Mouse (Mus musculus) mesoderm, embryonic 11.5 days (tissue): ENCODE results near the gene Ltbp4.

Experiments
- DNase-seq: peaks from one replicate; pipeline ENCODE4 v3.0.0-alpha.2; 2012; ENCODE audit warnings: low read depth, low spot score

Gene Ltbp4

DNA sequence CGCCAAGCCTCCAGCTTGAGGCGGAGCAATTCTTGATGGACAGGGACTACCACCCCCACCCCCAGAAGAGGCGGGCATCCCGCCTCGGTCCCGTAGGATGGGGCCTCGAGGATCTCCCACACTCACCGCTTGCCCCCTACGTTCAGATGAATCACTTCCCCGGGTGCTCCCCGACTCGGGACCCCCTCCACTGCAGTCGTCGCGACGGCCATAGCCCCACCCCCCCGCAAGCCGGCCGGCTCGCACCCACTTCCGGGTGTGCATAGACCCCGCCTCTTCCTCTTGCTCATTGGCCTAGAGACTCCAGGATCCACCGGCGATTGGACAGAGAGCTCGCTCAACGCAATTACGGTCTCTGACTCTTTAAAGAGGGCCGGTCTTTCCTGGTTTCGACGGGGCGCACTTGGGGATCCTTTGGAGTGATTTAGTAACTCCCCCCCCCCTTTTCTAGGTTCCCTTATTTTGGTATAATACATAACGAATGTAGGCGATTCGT lies 18.3 kb upstream of the Ltbp4 start, which contains the start of gene Shkbp1:
Shkbp1 (minus strand) TSS at position 275 of the 496 bp plus-strand sequence.
- DNase-seq = peak; percentile 92

GRCm38 (mm10) chr7:27355261-27355660 lies 17.8 kb upstream of the Ltbp4 start:
- DNase-seq = no peak

DNA sequence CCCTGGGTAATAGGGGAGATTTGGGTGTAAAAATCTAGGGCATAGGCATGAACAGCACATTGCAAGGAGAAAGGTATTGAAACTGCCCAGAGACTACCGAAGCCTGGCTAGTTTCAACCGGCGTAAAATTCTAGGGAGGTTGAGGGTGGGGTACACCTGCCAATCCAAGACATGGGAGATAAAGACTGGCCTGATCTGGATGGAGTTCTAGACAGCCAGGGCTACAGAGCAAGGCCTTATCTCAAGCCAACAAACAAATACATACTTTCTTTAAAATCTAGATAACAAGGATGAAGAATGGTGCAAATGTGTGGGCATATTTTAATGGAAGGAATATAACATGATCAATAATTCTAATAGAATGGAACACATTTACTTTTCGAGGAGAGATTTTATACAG lies 17.3 kb upstream of the Ltbp4 start:
- DNase-seq = no peak

DNA sequence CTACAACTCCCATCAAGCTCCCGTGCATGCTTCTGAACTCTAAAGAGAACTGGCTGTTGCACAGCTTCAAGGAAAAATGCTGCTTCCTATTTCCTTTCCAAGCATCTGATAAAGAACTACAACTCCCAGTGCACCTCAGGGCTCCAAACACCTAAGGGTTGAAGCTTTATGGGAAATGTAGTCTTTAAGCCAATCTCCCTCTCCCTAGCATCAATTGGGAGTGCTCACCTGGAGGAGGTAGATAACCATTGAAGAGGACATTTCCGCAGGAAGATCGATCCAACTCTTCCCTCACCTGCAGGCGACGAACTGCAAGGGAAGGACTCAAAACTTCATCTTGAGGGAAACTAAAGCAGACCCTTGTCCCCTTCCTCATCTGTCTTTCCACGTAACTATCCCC lies 16.7 kb upstream of the Ltbp4 start:
- no peak for DNase-seq

DNA sequence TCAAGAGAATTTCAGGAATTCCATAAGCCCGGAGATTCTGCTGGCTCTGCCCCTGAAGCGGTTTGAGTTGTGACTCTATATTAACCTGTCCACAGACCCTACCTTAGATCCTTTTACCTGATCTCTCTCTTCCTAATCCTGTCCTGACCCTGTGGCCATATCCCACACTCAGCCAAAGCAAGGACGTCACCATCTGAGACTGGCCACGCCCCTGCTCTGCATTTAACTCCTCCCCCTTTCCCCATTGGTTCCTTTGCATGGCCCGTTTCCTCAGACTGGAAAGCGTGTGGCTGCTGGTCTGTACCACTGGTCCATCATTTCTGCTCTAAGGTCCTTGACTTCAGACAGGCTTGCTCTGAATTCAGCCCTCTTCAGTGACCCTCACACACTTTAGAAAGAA lies 8.0 kb upstream of the Ltbp4 start:
- DNase-seq = no peak

DNA sequence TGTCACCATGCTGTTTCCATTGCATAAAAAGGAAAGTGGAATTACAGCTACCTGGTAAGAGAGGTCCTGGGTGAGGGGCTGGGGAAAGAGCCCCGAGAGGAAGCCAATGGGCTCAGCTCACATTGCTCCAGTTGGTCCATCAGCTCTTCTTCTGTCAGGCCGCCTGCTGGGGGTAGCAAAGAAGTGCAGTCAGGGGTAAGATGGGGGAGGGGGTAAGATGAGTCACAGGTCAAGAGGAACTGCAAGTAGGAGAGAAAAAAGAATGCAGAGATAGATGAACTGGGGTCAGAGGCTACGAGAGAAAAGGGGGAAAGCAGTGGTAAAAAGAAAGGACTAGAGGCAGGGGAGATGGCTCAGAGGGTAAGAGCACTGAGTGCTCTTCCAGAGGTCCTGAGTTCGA lies 5.1 kb upstream of the Ltbp4 start:
- DNase-seq = no peak

- DNase-seq = no peak
These were observed 2.0 kb upstream of the Ltbp4 start for GRCm38 (mm10) chr7:27339519-27339918.

- DNase-seq = no peak
These were observed 1.6 kb upstream of the Ltbp4 start for GRCm38 (mm10) chr7:27339114-27339513.

- DNase-seq = peak; percentile 93
These were observed 1.3 kb downstream of the Ltbp4 start for GRCm38 (mm10) chr7:27335928-27336823.

GRCm38 (mm10) chr7:27335011-27335720 lies 2.3 kb downstream of the Ltbp4 start:
- DNase-seq = no peak

GRCm38 (mm10) chr7:27334405-27334911 lies 3.0 kb downstream of the Ltbp4 start:
- DNase-seq = no peak

DNA sequence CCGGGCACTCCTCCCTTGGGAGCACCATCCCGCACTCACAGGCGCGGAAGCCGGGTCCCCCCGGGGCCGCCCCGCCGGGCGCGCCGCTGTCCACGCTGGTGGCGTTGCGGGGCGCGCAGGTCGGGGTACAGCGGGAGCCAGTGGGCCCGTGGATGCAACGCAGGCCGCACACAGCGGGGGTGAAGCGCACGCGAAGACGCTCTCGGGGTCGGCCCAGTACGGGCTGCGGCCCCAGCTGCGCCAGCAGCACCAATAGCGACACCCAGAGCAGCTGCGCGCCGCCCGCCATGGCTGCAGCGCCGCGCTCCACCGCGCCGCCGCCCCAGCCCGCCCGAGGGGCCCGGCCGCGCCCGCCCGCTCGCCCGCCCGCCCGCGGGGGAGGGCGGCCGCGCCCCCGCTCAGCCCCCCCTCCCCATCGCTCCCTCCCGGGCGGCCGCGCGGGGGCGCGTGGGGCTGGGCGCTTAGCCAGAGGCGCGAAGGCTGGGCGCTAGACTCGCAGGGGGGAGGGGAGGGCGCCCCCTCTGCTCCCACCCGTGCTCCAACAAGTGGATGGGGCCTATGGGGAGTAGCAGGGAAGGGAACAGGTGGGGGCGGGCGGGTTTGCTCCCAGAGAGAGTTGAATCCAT lies 4.1 kb downstream of the Ltbp4 start:
- DNase-seq = no peak

DNA sequence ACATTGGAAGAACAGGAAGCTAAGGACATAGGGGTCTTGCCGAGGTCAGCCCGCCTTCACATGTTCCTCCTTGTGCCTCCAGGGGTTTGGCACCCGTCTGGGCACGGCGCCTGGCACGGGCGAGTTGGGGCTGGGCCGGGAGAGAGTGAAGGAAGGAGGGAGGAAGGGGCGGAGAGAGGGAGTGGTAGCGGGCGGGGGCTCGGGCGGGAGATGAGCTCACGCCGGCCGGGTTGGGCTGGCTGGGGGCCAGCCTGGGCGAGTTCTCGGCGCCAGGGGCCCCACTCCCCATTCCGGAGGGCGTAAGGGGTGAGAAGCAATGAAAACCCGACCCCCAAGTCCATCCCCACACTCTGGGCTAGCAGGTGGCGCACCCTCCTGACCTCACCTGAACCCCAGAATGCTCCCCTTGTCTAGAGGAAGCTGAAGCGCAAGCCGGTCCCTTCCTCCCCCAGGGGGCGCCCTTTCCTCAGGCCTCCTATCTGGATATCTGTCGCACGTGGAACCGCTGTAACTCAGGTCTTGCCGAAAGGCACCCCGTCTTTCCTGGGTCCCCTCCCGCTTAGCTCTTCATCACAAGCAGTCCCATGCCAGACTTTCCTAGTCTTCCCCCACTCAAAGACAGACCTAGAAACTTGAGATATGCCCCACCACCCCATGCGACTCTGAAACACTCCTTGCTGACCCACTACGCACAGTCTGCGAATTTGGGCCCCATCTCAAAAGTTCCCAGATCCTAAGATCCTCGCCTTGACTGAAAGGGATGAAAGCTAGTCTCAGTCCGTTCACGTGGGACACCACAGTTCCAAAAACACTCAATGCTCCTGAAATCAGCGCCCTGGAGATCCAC lies 4.9 kb downstream of the Ltbp4 start:
- peak; percentile 81 for DNase-seq

DNA sequence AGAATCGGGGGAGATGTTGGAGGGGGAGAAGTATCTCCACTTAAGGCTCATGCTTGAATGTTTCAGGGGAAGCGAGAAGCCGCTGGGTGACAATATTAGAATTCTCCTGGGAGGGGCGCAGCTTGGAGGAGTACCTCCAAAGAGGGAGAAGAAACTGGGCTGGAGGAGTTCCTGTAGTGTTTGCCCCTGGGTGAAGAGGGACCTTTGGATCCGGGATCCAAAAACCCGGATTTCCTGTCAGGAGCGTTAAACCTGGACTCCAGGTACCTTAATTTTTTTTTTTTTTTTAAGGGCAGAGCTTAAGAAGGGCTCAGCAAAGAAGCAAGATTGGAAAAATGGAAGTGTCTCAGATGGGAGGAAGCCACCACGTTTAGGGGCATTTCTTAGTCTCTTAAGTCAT lies 5.6 kb downstream of the Ltbp4 start:
- no peak for DNase-seq

- no peak for DNase-seq
These were observed 6.0 kb downstream of the Ltbp4 start for GRCm38 (mm10) chr7:27331541-27331851.

DNA sequence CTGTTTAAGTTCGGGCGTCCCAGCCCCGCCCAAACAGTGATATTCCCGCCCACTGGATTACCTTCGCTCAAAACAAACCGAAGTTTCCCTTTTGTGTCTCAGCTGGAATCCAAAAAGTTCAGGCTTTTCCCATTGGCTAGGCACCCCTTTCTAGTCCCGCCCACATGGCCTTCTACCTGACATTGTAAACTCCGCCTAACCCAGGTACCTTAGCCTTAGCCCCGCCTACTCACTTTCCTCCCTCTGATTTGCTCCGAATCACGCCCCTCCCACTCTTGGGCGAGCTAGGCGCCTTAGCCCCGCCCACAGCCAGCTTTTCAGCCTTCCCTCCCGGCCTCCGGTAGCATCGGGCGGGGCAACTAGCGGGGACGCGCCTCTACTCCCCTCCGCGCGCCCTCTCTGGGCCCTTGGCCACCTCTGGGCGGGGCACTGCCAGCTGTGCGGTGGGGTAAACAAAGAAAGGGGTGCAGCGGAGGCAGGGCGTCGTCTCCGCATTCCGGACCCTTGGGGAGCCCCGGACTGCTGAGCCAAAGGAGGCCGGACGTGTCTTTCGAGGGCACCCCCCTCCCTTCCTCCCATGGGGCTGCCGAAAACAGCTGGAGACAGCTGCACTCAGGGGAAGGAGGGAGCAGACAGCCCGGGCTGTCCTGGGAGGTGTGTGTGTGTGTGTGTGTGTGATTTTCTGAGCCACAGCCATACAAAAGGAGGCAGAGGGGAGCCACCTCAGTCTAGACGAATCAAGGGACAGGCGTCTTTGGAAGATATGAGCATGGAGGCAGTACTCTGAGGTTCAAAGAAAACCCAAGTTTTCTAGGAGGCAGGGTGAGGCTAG lies 6.6 kb downstream of the Ltbp4 start:
- DNase-seq = peak; percentile 78

DNA sequence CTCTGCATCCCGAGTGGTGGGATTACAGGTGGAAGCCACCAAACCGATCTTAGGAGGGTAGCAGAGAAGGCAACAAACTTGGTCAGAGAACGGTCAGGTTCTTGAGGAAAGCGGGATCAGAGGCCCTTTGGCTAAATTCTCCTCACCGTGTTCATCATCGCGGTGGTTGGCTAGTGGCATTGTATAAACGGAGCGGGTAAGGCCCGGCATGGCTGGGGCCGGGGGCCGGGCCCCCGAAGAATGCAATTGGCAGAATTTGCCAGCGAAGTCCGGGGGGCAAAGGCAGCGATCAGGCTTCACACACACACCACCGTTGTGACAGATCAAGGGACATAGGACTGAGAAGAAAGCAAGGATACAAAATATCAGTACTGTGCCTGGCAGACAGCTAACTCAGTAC lies 7.5 kb downstream of the Ltbp4 start:
- no peak for DNase-seq

- DNase-seq = peak; percentile 81
These were observed 8.1 kb downstream of the Ltbp4 start for GRCm38 (mm10) chr7:27329326-27329947.

DNA sequence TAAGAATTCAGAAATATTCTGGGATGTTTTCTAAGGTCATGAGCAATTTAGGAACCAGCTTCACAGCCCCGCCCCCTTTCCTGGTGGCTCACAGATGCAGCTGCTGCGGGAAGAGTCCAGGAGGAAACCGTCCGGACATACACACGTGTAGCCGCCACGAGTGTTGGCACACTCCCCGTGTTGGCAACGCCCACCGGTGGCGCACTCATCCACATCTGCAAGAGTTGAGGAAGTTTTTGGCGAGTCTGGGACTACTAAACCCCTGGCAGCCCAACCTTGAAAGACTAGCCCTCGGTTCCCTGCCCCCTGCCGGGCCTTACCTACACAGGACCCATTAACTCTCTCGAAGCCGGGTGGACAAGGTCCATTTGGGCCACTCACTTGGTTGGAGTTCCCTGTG lies 8.8 kb downstream of the Ltbp4 start:
- DNase-seq = no peak

- DNase-seq = no peak
These were observed 9.3 kb downstream of the Ltbp4 start for GRCm38 (mm10) chr7:27328161-27328560.
